Comparison of ENCODE assay signal across 9 mouse cellular contexts in the genomic region with DNA sequence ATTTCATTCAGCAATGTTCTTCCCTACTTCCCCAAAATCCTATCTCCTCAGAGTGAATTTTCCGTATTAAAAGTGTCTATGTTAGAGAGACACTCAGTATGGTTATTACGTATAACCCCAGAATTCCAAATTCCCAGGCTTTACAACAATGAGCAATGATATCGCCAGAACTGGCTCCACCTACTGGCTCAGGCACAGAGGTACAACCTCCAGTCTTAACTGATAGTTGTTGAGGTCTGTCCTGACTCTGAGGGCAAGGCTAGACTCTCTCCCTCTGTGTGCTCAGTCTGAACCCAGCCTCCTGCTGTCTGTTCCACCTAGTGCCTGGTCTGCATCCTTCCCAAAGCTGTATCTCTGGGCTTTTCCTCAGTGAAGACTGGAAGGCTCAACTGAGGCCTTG. TPM values are rescaled to one million over a fixed set of nuclear protein-coding genes. Genes with fewer than 3 reads are reported as not detected.
DNase-seq lines count a peak whose midpoint lies in the region; ATAC-seq lines count a peak whose summit lies in the region.
"Had no signal": no experiment of that assay in that cellular context is flagged by ENCODE, and none has a peak within 500 bp of the region (broad histone marks: within the 10 kb centered on the region; RNA-seq: fewer than 3 reads in every experiment).

No protein-coding gene starts in this region.

- peak; percentile 57 for ATAC-seq in CD4-positive, CD25-positive, alpha-beta regulatory T cell, adult 4 months
- ATAC-seq in common myeloid progenitor, adult 5-6 weeks (replicated peaks; ENCODE audit: low read depth, poor library complexity, severe bottlenecking): peak; percentile 96
- peak; percentile 84 for ATAC-seq in granulocyte monocyte progenitor cell, adult 5-6 weeks (replicated peaks; ENCODE audit: poor library complexity, severe bottlenecking)
- ATAC-seq in midbrain, embryonic 13.5 days: peak; percentile 66

- H3K4me1 ChIP-seq in midbrain, embryonic 13.5 days (replicated peaks): no peaks in the 10 kb centered on the region

- no peaks in the 10 kb centered on the region for H3K9me3 ChIP-seq in midbrain, embryonic 13.5 days

- H3K36me3 ChIP-seq in midbrain, embryonic 13.5 days: no peaks in the 10 kb centered on the region

- H3K27me3 ChIP-seq in midbrain, embryonic 13.5 days: no peaks in the 10 kb centered on the region

- H3K9ac ChIP-seq in midbrain, embryonic 13.5 days (replicated peaks): no peak overlapping the region

- no peak overlapping the region for H3K4me2 ChIP-seq in midbrain, embryonic 13.5 days (replicated peaks)

- no peak overlapping the region for H3K27ac ChIP-seq in midbrain, embryonic 13.5 days

- H3K4me3 ChIP-seq in midbrain, embryonic 13.5 days (replicated peaks): no peak overlapping the region

- 36% methylated on average over 3 of the region's 3 CpGs for WGBS in midbrain, embryonic 13.5 days

- peak; percentile 20 to 26 for DNase-seq in cerebellum, postnatal 4 days (ENCODE audit: low spot score in 2 of 2)
- no peak for DNase-seq in cerebellum, adult 9-11 months
- DNase-seq in left cerebral cortex, adult 18-20 months (ENCODE audit: low spot score in 2 of 2): peak; percentile 8 to 53
- DNase-seq in thymus, postnatal 0 days (ENCODE audit: low spot score): peak; percentile 39

RNA-seq across cellular contexts. Expression of gene Dppa1, which starts 2.6 kb away (rescaled TPM):
- not detected for polyA plus RNA-seq in CD4-positive, CD25-positive, alpha-beta regulatory T cell, adult 4 months (2017; shearing (Covaris generic))
- not detected in 2 replicates for total RNA-seq in common myeloid progenitor, adult 5-6 weeks (2017)
- not detected in 2 replicates for total RNA-seq in granulocyte monocyte progenitor cell, adult 5-6 weeks (2014; fragmentation: Nextera tagmentation)
- total RNA-seq in granulocyte monocyte progenitor cell, adult 5-6 weeks (2017): not detected in 2 replicates
- total RNA-seq in left cerebral cortex, adult 18-20 months (2021): not detected
- not detected in 2 replicates for polyA plus RNA-seq in midbrain, embryonic 13.5 days (2015; fragmentation: Nextera tagmentation; extraction: Ambion mirVana)
- 0.41 and 0.44 TPM in 2 replicates for polyA plus RNA-seq in thymus, postnatal 0 days (2015; fragmentation: Nextera tagmentation; extraction: Ambion mirVana)
- polyA plus RNA-seq: gonadal fat pad, adult 2 months had no signal
